Mouse (Mus musculus) cerebellum, adult 18-20 months (tissue): ENCODE results near the gene Ogdhl.
"Not testable (repeated sequence)": the region's sequence is repeated elsewhere in the genome, so short reads cannot be mapped to it uniquely, and the experiment has no call there.

Experiments
- DNase-seq, 2 experiments: peaks; one replicate each; pipeline ENCODE4 v3.0.0; 2021

Gene Ogdhl

DNA sequence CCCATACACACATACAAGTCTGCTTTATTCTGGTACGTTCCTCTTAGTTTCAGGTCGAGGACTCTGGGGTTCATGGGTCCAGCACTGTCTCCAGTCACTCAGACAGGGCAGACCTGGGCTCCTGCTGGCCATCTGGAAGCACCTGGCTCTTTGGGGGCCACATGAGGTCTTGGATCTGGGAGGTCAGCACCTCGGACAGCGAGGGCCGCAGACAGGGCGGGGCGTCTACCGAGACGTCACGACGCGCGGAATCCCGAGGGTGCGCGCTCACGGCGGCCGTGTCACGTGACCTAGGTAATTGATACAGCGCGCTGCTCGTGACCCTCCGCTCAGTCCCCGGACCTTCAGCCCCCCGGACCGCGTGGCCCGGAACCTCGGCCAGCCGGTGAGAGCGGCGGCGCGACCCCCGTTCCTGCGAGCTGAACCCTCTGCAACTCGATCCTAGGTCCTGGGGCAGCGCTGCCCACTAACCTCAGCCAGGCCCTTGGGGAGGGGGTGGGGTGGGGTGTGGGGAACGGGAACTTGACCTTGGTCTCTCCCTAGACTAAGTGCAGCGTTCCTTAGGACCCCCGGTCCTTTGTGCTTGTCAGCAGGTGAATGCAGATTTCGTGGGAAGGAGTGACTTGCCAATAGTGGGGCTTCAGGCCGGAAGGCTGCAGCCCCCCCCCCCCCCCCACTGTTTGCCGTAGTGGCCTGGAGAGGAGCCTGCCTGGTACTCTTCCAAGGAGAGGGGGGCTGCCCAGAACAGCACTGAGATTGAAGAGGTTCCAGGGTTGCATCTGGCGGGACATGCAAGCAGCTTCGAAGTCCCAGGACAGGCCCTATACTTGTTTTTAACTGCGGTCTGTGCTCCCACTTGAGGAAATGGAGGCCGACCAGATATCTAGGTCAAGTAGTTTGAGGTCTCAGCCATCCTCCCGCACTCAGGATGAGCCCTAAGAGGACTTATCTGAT is at the start of gene Ogdhl:
Ogdhl (plus strand) TSS at position 288 of the 954 bp plus-strand sequence.
- DNase-seq: peak; percentile 82 to 86

DNA sequence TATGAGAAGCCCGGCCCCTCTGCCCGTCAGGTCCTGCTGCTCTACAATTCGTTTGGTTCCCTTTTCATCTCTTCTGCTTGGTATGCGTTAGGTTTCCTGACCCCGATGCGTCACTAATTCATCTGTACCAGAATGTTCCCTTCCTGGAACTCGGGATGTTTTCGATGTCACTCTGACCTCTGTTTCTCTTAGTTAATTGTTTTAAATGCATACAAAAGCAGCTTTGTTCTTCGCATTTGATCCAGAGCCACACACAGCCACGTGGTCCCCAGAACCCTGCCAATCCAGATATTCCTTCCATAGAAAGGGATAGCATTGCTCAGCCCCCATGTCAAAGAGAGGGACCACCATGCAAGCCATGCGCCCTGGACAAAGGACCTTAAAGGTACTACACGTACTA is 20.2 kb upstream of the Ogdhl start:
- DNase-seq: peak in 1 of 2 experiments; percentile 21

- DNase-seq: no peak
Measured at GRCm38 (mm10) chr14:32302423-32302822, 19.4 kb upstream of the Ogdhl start.

GRCm38 (mm10) chr14:32304921-32305320 is 16.9 kb upstream of the Ogdhl start:
- no peak for DNase-seq

GRCm38 (mm10) chr14:32309876-32310275 is 11.9 kb upstream of the Ogdhl start:
- DNase-seq: peak; percentile 80

DNA sequence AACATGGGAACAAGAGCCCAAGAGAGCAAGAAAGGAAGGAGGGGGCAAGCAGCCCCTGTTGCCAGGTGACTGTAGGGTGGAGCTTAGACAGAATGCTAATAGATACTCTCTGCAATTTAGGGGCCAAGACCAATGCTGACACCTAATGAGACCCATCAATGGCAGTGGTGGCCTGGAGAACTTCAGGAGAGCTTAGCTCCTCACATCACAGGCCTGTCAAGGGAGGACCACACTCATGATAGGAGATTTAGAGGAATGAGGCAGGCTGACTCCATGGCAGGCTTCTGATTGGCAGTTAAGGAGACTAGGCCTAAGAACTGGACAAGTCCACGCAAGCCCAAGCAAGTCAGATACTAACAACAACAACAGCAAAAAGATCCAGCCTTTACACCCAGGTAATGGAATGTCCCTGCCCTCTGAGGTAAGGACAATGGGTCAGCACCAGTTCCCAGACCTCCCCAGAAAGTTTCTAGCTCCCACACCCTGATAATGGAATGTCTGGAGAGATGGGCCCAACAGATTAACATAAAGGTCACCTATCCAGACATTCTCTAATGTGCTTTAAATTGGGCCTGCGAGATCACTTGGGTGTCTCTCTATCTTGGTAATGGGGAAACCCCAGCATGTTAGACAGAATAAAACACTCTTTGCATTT is 10.3 kb upstream of the Ogdhl start:
- DNase-seq: no peak

- no peak for DNase-seq
Measured at GRCm38 (mm10) chr14:32317822-32318221, 4.0 kb upstream of the Ogdhl start.

DNA sequence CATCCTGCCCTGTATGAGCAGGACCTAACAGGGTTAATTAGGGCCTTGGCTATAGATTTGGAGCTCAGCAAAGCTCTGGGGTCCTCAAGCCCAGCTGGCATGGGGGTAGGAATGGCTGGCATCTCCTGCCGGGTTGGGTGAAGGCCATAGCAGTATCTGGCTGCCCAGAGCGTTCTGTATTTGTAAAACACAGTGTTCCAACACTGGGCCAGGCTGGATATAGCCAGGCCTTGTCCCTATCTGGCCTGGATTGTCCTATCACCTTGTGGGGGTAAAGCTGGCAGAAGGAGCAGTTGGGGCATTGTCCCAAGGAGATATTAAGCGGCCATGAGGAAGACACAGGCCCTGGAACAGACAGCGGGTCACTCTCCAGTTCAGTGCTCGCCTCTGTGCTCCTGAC is 1.4 kb downstream of the Ogdhl start:
- peak in 1 of 2 experiments; percentile 27 for DNase-seq

- DNase-seq: peak in 1 of 2 experiments; percentile 37
Measured at GRCm38 (mm10) chr14:32327366-32327765, 5.5 kb downstream of the Ogdhl start.

- DNase-seq: no peak
Measured at GRCm38 (mm10) chr14:32332515-32333445, 11.0 kb downstream of the Ogdhl start.

- peak; percentile 62 to 73 for DNase-seq
Measured at GRCm38 (mm10) chr14:32336021-32336420, 14.2 kb downstream of the Ogdhl start.

DNA sequence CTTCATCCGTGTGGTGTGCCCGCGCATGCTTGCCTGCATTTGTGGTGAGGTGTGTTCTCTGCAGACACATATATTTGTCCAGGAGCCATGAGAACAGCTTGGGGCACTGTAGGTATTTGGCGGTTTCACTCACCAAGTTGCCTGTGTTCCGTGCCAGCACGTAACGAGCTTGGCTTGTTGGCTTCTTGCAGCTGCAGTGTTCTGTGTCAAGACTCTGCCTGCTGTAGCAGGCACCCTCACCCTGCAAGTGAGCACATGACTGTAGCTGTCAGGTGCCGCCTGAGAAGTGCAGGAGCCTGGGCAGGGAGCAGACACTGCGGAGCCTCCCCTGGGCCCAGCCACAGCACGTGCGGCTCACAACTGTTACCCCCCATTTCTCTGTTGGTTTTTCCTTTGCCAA is 14.7 kb downstream of the Ogdhl start:
- peak; percentile 80 to 87 for DNase-seq

GRCm38 (mm10) chr14:32341823-32342222 is 20.0 kb downstream of the Ogdhl start:
- DNase-seq: no peak

GRCm38 (mm10) chr14:32344176-32344575 is 22.4 kb downstream of the Ogdhl start:
- DNase-seq: no peak

DNA sequence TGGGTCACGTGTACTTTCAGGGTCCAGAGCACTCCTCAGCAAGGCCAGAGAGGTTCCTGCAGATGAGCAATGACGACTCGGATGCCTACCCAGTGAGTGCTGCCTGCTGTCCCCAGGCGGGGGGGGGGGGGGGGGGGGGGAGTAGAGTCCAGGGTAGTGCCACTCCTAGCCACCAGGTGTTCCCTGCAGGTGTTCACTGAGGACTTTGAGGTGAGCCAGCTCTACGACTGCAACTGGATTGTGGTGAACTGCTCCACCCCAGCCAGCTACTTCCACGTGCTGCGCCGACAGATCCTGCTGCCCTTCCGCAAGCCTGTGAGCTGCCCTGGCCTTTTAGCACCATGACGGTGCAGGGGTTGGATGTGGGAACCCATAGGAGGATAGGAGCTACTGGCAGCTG is 22.9 kb downstream of the Ogdhl start:
- DNase-seq: no peak

DNA sequence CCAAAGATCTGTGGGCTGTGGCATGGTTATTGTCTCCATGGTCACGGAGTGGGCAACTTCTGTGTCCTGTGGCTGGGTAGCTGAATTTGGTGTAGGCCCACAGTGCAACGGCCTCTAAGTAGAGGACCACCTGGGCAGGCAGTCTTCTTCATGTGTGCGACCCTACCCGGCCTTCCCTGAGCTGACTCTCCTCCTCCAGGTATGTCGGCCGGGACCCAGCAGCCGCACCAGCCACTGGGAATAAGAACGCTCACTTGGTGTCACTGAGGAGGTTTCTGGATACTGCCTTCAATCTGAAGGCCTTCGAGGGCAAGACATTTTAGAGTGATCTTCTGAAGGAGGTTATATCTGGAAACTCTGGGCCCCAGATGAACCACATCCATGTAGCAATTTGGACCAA is 25.5 kb downstream of the Ogdhl start:
- no peak for DNase-seq

- not testable (repeated sequence) for DNase-seq
Measured at GRCm38 (mm10) chr14:32351181-32351920, 29.5 kb downstream of the Ogdhl start.

GRCm38 (mm10) chr14:32364359-32364758 is 42.5 kb downstream of the Ogdhl start:
- DNase-seq: no peak

DNA sequence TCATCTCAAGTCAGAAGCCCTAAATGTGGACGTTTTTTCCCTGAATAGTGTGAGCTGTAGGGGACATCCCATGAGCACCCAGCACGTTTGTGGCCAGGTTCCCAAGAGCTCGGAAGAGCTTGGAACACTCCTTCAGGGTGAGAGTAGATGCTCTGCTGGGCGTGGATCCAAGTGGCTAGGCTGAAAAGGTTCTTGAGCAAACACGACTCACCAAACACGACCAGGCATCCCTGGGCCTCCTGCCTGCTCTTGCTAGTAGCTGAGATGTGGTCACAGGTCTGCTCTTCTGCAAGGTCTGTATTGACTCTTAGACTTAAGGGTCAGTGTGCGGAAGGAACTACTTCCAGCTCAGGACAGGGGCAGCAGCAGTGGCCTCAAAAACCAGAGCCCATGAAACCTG is 47.9 kb downstream of the Ogdhl start:
- DNase-seq: no peak

- no peak for DNase-seq
Measured at GRCm38 (mm10) chr14:32372510-32372909, 50.7 kb downstream of the Ogdhl start.

GRCm38 (mm10) chr14:32379395-32380098 is 57.7 kb downstream of the Ogdhl start:
- DNase-seq: no peak
